Mouse (Mus musculus): ENCODE measurements around the gene Tox4. TPM values are rescaled to one million over a fixed set of nuclear protein-coding genes. Genes with fewer than 3 reads are reported as not detected.
"Not testable (repeated sequence)": the region's sequence is repeated elsewhere in the genome, so short reads cannot be mapped to it uniquely, and the experiment has no call there.

Gene Tox4
- polyA plus RNA-seq, 1 experiment from 2014 or later, result 43.6 TPM

GRCm38 (mm10) chr14:52272781-52273180 is 6.2 kb upstream of the Tox4 start:
- ATAC-seq (ENCODE audit: low FRiP score, low TSS enrichment), result no peak
- Histone ChIP-seq H3K36me3 (ENCODE audit: insufficient read depth, low read length) (0 out of 2 replicates have a peak, but pooled peaks cover 5% of the 10 kb centered on the region), H3K4me2 (replicated peaks; ENCODE audit: low read depth, low read length) (no peak overlapping the region), H3K4me1 (ENCODE audit: insufficient read depth, low read length) (no peaks in the 10 kb centered on the region), H3K4me3 (ENCODE audit: low read length) (no peak overlapping the region), H3K9ac (replicated peaks; ENCODE audit: low read length) (no peak overlapping the region), H3K27ac (ENCODE audit: low read length) (no peak overlapping the region), H3K27me3 (ENCODE audit: insufficient read depth, low read length) (no peaks in the 10 kb centered on the region), H3K9me3 (ENCODE audit: low read length) (no peaks in the 10 kb centered on the region)
- WGBS, result 65% methylated on average over 3 of the region's 3 CpGs

DNA sequence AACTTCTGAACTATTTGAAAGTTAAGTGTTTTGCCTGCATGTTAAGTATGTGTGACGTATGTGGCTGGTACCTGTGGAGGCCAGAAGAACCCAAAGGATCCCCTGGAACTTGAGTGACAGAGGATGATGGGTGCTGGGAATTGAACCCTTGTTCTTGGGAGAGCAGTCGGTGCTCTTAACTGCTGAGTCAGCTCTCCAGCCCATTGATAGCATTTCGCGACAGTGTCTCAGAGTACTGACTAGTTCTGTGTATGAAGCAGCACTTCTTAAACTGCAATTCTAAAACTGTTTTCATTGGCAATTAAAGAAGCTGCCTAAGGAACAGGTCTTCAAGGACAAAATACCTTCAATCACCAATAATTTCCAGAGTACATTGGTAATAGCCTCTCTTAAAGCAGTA is 1.7 kb upstream of the Tox4 start:
- Histone ChIP-seq H3K4me2 (replicated peaks; ENCODE audit: low read depth, low read length) (no peak overlapping the region), H3K9ac (replicated peaks; ENCODE audit: low read length) (no peak overlapping the region), H3K36me3 (ENCODE audit: insufficient read depth, low read length) (0 out of 2 replicates have a peak, but pooled peaks cover 5% of the 10 kb centered on the region), H3K27ac (ENCODE audit: low read length) (no peak overlapping the region), H3K9me3 (ENCODE audit: low read length) (no peaks in the 10 kb centered on the region), H3K27me3 (ENCODE audit: insufficient read depth, low read length) (no peaks in the 10 kb centered on the region), H3K4me3 (ENCODE audit: low read length) (no peak overlapping the region), H3K4me1 (ENCODE audit: insufficient read depth, low read length) (peaks cover 13% of the 10 kb centered on the region)
- no peak for ATAC-seq (ENCODE audit: low FRiP score, low TSS enrichment)
- WGBS, result 95% methylated on average over 4 of the region's 4 CpGs

DNA sequence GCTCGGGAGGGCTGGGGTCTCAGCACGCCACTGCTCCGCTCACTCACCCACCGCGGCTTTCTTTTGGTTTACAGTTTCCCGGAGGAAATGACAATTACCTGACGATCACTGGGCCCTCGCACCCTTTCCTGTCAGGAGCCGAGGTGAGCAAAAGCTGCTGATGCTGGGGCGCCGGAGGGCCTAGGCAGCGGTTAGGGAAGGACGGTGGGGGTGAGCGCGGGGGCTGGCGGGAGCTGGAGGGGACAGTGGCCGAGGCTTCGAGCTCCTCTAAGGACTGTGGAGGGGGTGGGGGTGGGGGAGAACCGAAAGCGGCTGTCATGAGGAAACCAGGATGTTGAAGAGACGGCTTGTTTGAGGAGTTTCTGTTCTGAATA is 788 bp downstream of the Tox4 start:
- Histone ChIP-seq H3K4me2 (replicated peaks; ENCODE audit: low read depth, low read length) (peak overlapping the region; percentile 65), H3K36me3 (ENCODE audit: insufficient read depth, low read length) (0 out of 2 replicates have a peak, but pooled peaks cover 5% of the 10 kb centered on the region), H3K4me1 (ENCODE audit: insufficient read depth, low read length) (peaks cover 13% of the 10 kb centered on the region), H3K27me3 (ENCODE audit: insufficient read depth, low read length) (no peaks in the 10 kb centered on the region), H3K27ac (ENCODE audit: low read length) (peak overlapping the region; percentile 90), H3K9ac (replicated peaks; ENCODE audit: low read length) (peak overlapping the region; percentile 90), H3K4me3 (ENCODE audit: low read length) (peak overlapping the region; percentile 95), H3K9me3 (ENCODE audit: low read length) (no peaks in the 10 kb centered on the region)
- ATAC-seq (ENCODE audit: low FRiP score, low TSS enrichment), result peak; percentile 58
- 1% methylated on average over 21 of the region's 21 CpGs for WGBS

DNA sequence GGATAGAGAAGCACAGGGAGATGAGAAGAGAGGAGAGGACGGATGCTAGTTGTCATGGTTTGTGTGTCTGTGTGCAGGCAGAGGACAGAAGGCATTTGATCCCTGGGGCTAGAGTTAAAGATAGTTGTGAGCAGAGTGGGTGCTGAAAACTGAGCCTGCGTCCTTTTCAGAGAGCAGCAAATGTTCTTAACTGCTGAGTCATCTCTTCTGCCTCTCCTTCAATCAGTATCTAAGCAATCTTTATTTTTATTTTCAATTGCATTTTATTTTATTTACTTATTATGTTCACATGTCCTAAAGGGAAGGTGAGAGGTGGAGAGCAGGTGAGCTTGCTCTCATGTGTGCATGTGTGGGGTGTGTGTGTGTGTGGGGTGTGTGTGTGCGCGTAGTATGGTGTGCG is 4.7 kb downstream of the Tox4 start:
- WGBS, result 90% methylated on average over 5 of the region's 5 CpGs
- no peak for ATAC-seq (ENCODE audit: low FRiP score, low TSS enrichment)
- peaks cover 31% of the 10 kb centered on the region for H3K36me3 ChIP-seq (ENCODE audit: insufficient read depth, low read length)

GRCm38 (mm10) chr14:52284191-52284590 is 5.2 kb downstream of the Tox4 start:
- Histone ChIP-seq H3K9me3 (ENCODE audit: low read length) (no peaks in the 10 kb centered on the region), H3K27ac (ENCODE audit: low read length) (no peak overlapping the region), H3K4me2 (replicated peaks; ENCODE audit: low read depth, low read length) (no peak overlapping the region), H3K4me1 (ENCODE audit: insufficient read depth, low read length) (peaks cover 7% of the 10 kb centered on the region), H3K27me3 (ENCODE audit: insufficient read depth, low read length) (no peaks in the 10 kb centered on the region), H3K36me3 (ENCODE audit: insufficient read depth, low read length) (peaks cover 33% of the 10 kb centered on the region), H3K9ac (replicated peaks; ENCODE audit: low read length) (no peak overlapping the region), H3K4me3 (ENCODE audit: low read length) (no peak overlapping the region)
- 95% methylated on average over 3 of the region's 3 CpGs for WGBS
- no peak for ATAC-seq (ENCODE audit: low FRiP score, low TSS enrichment)

More for the DNA sequence above, 4.7 kb downstream of the Tox4 start:
- Histone ChIP-seq H3K27ac (ENCODE audit: low read length) (no peak overlapping the region), H3K4me1 (ENCODE audit: insufficient read depth, low read length) (peaks cover 7% of the 10 kb centered on the region), H3K4me2 (replicated peaks; ENCODE audit: low read depth, low read length) (no peak overlapping the region), H3K4me3 (ENCODE audit: low read length) (no peak overlapping the region), H3K9me3 (ENCODE audit: low read length) (no peaks in the 10 kb centered on the region), H3K9ac (replicated peaks; ENCODE audit: low read length) (no peak overlapping the region), H3K27me3 (ENCODE audit: insufficient read depth, low read length) (no peaks in the 10 kb centered on the region)

- Histone ChIP-seq H3K4me2 (replicated peaks; ENCODE audit: low read depth, low read length) (no peak overlapping the region), H3K27me3 (ENCODE audit: insufficient read depth, low read length) (no peaks in the 10 kb centered on the region), H3K4me1 (ENCODE audit: insufficient read depth, low read length) (no peaks in the 10 kb centered on the region), H3K9me3 (ENCODE audit: low read length) (no peaks in the 10 kb centered on the region), H3K27ac (ENCODE audit: low read length) (no peak overlapping the region), H3K9ac (replicated peaks; ENCODE audit: low read length) (no peak overlapping the region), H3K4me3 (ENCODE audit: low read length) (no peak overlapping the region), H3K36me3 (ENCODE audit: insufficient read depth, low read length) (peaks cover 64% of the 10 kb centered on the region)
- peak; percentile 44; the same call in 1 of the 2 replicates for ATAC-seq (ENCODE audit: low FRiP score, low TSS enrichment)
- 67% methylated on average over 6 of the region's 6 CpGs for WGBS
These were observed 16.8 kb downstream of the Tox4 start for GRCm38 (mm10) chr14:52295558-52296264.

GRCm38 (mm10) chr14:52303517-52303916 is 24.6 kb downstream of the Tox4 start:
- not testable (repeated sequence) for ATAC-seq (ENCODE audit: low FRiP score, low TSS enrichment); H3K9ac ChIP-seq (replicated peaks; ENCODE audit: low read length); H3K9me3 ChIP-seq (ENCODE audit: low read length); H3K27ac ChIP-seq (ENCODE audit: low read length); H3K4me1 ChIP-seq (ENCODE audit: insufficient read depth, low read length); H3K4me3 ChIP-seq (ENCODE audit: low read length); H3K27me3 ChIP-seq (ENCODE audit: insufficient read depth, low read length)
- 94% methylated on average over 3 of the region's 3 CpGs for WGBS
- peaks cover 18% of the 10 kb centered on the region for H3K36me3 ChIP-seq (ENCODE audit: insufficient read depth, low read length)
- H3K4me2 ChIP-seq (replicated peaks; ENCODE audit: low read depth, low read length), result peak overlapping the region; percentile 59; the same call in 1 of the 2 replicates

DNA sequence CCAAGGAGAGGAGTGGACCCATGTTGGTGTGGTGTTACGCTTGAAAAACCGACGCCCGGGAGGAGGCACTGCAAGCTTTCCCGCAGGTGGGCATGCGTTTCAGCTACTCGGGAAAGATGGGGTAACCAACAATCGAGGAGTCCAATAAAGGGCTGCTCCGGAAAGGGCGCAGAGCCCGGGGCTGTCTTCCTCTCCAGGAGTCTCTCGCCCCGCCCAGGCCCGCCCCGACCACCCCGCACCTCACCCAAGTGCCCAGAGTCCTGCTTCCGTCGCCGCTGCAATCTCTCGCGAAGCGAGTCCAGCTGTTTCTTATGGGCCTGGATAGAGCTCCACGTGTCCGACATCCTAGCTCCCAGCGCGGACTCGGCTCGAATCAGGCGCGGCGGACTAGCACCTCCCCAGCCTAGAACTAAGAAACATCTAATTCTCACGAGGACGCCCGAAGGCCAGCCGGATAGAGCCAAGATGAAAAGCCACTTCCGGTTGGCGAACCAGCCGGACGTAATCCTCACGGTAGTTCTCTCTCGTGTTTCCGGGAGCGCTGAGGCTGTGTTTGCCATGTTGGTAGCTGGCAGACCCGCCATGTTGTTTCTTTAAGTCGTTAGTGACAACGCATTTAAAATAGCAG is 25.8 kb downstream of the Tox4 start, which contains the start of gene Mettl3:
Gene Mettl3, minus strand, starts transcription at position 485 of the 628 bp plus-strand sequence.
- H3K27ac ChIP-seq (ENCODE audit: low read length), result peak within 1 kb of the TSS; percentile 97
- ATAC-seq (ENCODE audit: low FRiP score, low TSS enrichment), result peak; percentile 96
- peak within 1 kb of the TSS; percentile 59 for H3K4me2 ChIP-seq (replicated peaks; ENCODE audit: low read depth, low read length)
- H3K4me3 ChIP-seq (ENCODE audit: low read length), result peak within 1 kb of the TSS; percentile 84
- WGBS, result under 1% methylated on average over 46 of the region's 46 CpGs
- H3K9me3 ChIP-seq (ENCODE audit: low read length), result no peaks in the 10 kb centered on the region
- peak within 1 kb of the TSS; percentile 82 for H3K9ac ChIP-seq (replicated peaks; ENCODE audit: low read length)
- peaks cover 8% of the 10 kb centered on the region; the same call in 1 of the 2 replicates for H3K4me1 ChIP-seq (ENCODE audit: insufficient read depth, low read length)
- peaks cover 8% of the 10 kb centered on the region for H3K36me3 ChIP-seq (ENCODE audit: insufficient read depth, low read length)
- no peaks in the 10 kb centered on the region for H3K27me3 ChIP-seq (ENCODE audit: insufficient read depth, low read length)

DNA sequence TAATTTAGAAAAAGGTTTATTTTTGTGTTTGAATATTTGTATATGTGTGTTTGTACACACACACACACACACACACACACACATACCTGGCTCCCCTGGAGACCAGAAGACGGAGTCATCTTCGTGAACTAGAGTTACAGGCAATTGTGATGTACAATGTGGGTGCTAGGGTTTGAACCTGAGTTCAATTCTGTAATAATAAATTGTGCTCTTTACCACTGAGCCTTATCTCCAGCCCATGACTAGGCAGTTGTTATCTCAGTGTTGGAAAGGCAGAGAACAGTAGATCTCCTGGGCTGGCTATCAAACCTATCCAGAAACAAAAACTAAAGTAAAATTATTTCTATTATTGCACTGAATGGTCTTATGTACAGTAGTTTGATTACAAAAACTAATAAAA is 27.2 kb downstream of the Tox4 start:
- H3K9ac ChIP-seq (replicated peaks; ENCODE audit: low read length), result no peak overlapping the region
- peaks cover 8% of the 10 kb centered on the region for H3K36me3 ChIP-seq (ENCODE audit: insufficient read depth, low read length)
- no peak overlapping the region for H3K4me2 ChIP-seq (replicated peaks; ENCODE audit: low read depth, low read length)
- WGBS, result 91% methylated on average over 2 of the region's 2 CpGs
- ATAC-seq (ENCODE audit: low FRiP score, low TSS enrichment), result no peak
- no peak overlapping the region for H3K27ac ChIP-seq (ENCODE audit: low read length)
- peaks cover 8% of the 10 kb centered on the region; the same call in 1 of the 2 replicates for H3K4me1 ChIP-seq (ENCODE audit: insufficient read depth, low read length)
- peaks cover 6% of the 10 kb centered on the region; the same call in 1 of the 2 replicates for H3K9me3 ChIP-seq (ENCODE audit: low read length)
- no peak overlapping the region for H3K4me3 ChIP-seq (ENCODE audit: low read length)
- H3K27me3 ChIP-seq (ENCODE audit: insufficient read depth, low read length), result no peaks in the 10 kb centered on the region

DNA sequence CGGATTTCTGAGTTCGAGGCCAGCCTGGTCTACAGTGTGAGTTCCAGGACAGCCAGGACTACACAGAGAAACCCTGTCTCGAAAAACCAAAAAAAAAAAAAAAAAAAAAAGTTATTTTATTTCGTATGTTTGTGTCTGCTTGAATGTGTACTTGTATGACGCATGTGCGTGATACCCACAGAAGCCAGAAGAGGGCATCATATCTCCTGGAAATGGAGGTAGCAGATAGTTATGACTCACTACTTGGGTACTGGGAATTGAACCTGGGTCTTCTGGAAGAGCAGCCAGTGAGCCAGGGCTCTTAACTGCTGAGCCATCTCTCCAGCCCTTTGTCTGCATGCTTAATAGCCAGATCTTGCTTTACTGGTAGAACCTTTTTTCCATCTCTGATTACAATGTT is 31.4 kb downstream of the Tox4 start:
- WGBS, result 96% methylated on average over 5 of the region's 6 CpGs
- H3K27me3 ChIP-seq (ENCODE audit: insufficient read depth, low read length); H3K4me3 ChIP-seq (ENCODE audit: low read length); ATAC-seq (ENCODE audit: low FRiP score, low TSS enrichment); H3K9me3 ChIP-seq (ENCODE audit: low read length); H3K27ac ChIP-seq (ENCODE audit: low read length); H3K4me2 ChIP-seq (replicated peaks; ENCODE audit: low read depth, low read length); H3K9ac ChIP-seq (replicated peaks; ENCODE audit: low read length): not testable (repeated sequence)
- peaks cover 47% of the 10 kb centered on the region for H3K36me3 ChIP-seq (ENCODE audit: insufficient read depth, low read length)
- H3K4me1 ChIP-seq (ENCODE audit: insufficient read depth, low read length), result peaks cover 35% of the 10 kb centered on the region
